Mouse (Mus musculus) MEL (cell line): ENCODE measurements around the gene Rfx7.

Experiments used
- BHLHE40 ChIP-seq: IDR thresholded peaks from 2 replicates; pipeline ENCODE4 v1.6.1; 2012; ENCODE audit warnings: low read depth, mild to moderate bottlenecking, inconsistent platforms, low read length, improper control_type of control experiment, borderline replicate concordance
- CTCF ChIP-seq, 3 experiments: IDR thresholded peaks in 2 of 3; conservative IDR thresholded peaks in 1 of 3; 2 replicates each; pipeline ENCODE4 v1.5.1; 2011 to 2012; ENCODE audit warnings: low read length in 3 of 3, low read depth in 2 of 3, mild to moderate bottlenecking in 2 of 3, improper control_type of control experiment in 1 of 3, inconsistent platforms in 1 of 3, mixed read lengths in 1 of 3, moderate library complexity in 1 of 3; ENCODE audit not compliant: control insufficient read depth in 1 of 3, insufficient read depth in 1 of 3, poor library complexity in 1 of 3, severe bottlenecking in 1 of 3
- E2F4 ChIP-seq: IDR thresholded peaks from 2 replicates; pipeline ENCODE4 v1.6.1; 2011; ENCODE audit warnings: low read depth, low read length, improper control_type of control experiment, borderline replicate concordance
- EP300 ChIP-seq, 2 experiments: IDR thresholded peaks; 2 replicates each; pipeline ENCODE4 v1.6.1; 2011; ENCODE audit warnings: improper control_type of control experiment in 2 of 2, low read length in 2 of 2, low read depth in 1 of 2, mild to moderate bottlenecking in 1 of 2
- ETS1 ChIP-seq: IDR thresholded peaks from 2 replicates; pipeline ENCODE4 v1.6.1; 2012; ENCODE audit warnings: low read depth, mild to moderate bottlenecking, inconsistent platforms, low read length, improper control_type of control experiment, moderate library complexity
- MYC ChIP-seq: IDR thresholded peaks from 2 replicates; pipeline ENCODE4 v1.6.1; 2011; ENCODE audit warnings: low read depth, mild to moderate bottlenecking, low read length, improper control_type of control experiment, moderate library complexity
- NRF1 ChIP-seq: IDR thresholded peaks from 2 replicates; pipeline ENCODE4 v1.6.1; 2014; ENCODE audit warnings: low read depth, mild to moderate bottlenecking, inconsistent platforms, low read length, improper control_type of control experiment, moderate library complexity; ENCODE audit not compliant: poor library complexity, insufficient read depth, severe bottlenecking
- POLR2A ChIP-seq, 2 experiments: IDR thresholded peaks; 2 replicates each; pipeline ENCODE4 v1.6.1; 2011 to 2012; ENCODE audit warnings: low read length in 2 of 2, mild to moderate bottlenecking in 2 of 2, control low read depth in 1 of 2, improper control_type of control experiment in 1 of 2, low read depth in 1 of 2, moderate library complexity in 1 of 2; ENCODE audit not compliant: control insufficient read depth in 1 of 2, insufficient read depth in 1 of 2, poor library complexity in 1 of 2
- POLR2AphosphoS5 ChIP-seq: IDR thresholded peaks from 2 replicates; pipeline ENCODE4 v1.6.1; 2012; ENCODE audit warnings: low read depth, borderline replicate concordance, mild to moderate bottlenecking, inconsistent platforms, low read length, moderate library complexity, mixed read lengths
- TAL1 ChIP-seq: IDR thresholded peaks from 2 replicates; pipeline ENCODE4 v1.6.1; 2012; ENCODE audit warnings: mild to moderate bottlenecking, inconsistent platforms, low read length, moderate library complexity, mixed read lengths
- UBTF ChIP-seq: IDR thresholded peaks from 2 replicates; pipeline ENCODE4 v1.6.1; 2012; ENCODE audit warnings: low read depth, mild to moderate bottlenecking, inconsistent platforms, low read length, improper control_type of control experiment, moderate library complexity, borderline replicate concordance; ENCODE audit not compliant: insufficient read depth
- ZC3H11A ChIP-seq: IDR thresholded peaks from 2 replicates; pipeline ENCODE4 v1.6.1; 2012; ENCODE audit warnings: low read depth, mild to moderate bottlenecking, inconsistent platforms, low read length, improper control_type of control experiment

- TF ChIP-seq ZC3H11A (no peak), POLR2A (IDR thresholded peaks at IDR 0.05; ENCODE audit: control insufficient read depth in 1 of 2, insufficient read depth in 1 of 2, low read depth in 1 of 2, low read length in 2 of 2, poor library complexity in 1 of 2) (peak in 1 of 2 experiments; percentile 38; a peak in 1 of 4 replicates), ETS1 (peak; percentile 75), TAL1 (no peak), MYC (peak; percentile 91), POLR2AphosphoS5 (no peak), BHLHE40 (no peak), EP300 (IDR thresholded peaks at IDR 0.05; ENCODE audit: low read depth in 1 of 2, low read length in 2 of 2) (peak; percentile 69 to 83), E2F4 (no peak), NRF1 (no peak), CTCF (IDR thresholded peaks at IDR 0.05 in 2 of 3, conservative IDR thresholded peaks at IDR 0.05 in 1 of 3; ENCODE audit: control insufficient read depth in 1 of 3, insufficient read depth in 1 of 3, low read depth in 2 of 3, low read length in 3 of 3, poor library complexity in 1 of 3, severe bottlenecking in 1 of 3) (no peak), UBTF (no peak)
Measured at GRCm38 (mm10) chr9:72660139-72660538, 128.1 kb downstream of the Rfx7 start.
